Mouse (Mus musculus) A20 (cell line): ENCODE measurements around the gene Armc6.
A peak's percentile ranks its signal among the peaks of the same experiment; 100 is the strongest.
"Not testable (repeated sequence)": the region's sequence is repeated elsewhere in the genome, so short reads cannot be mapped to it uniquely, and the experiment has no call there.

ENCODE experiments used
- DNase-seq: peaks from one replicate; pipeline ENCODE4 v3.0.0-alpha.2; 2011; ENCODE audit warnings: low read depth, low spot score

Armc6 gene

DNA sequence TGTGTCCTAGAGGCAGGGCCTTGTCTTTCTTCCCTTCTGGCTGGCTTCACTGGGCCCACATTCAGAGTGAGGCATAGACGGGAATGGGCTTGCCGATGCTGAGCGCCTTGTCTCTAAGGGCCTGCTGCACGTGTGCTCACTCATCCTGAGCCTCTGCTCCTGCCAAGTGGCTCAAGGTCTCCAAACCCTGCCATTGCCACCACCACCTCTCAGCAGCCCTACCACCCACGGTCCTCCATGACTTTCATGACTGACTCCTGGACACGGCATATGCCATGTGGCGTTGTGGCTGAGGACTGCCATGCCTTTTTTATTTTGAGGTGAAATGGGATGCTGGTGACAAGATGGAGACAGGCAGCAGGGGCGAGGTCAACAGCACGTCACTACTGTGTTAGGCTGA, 3.4 kb downstream of the Armc6 start:
- DNase-seq = no peak

GRCm38 (mm10) chr8:70227997-70228396, 6.3 kb downstream of the Armc6 start:
- DNase-seq = no peak

DNA sequence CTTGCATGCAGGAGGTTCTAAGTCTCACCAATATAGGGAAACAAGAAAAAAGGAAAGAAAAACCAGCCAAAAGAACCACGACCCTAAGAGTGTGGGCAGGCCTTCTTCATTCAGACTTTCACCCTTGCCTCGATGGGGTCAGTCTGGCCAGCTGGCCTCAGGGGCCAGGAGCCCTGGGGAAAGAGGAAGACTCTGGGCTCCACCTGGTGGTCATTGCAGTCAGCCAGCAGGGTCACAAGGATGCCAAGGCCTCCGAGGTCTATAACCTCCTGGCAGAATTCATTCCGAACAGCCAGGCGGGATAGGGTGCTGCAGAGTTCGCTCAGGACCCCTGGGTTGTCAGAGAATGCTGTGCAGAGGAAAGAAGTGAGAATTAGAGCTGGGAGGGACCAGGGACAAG, 10.9 kb downstream of the Armc6 start:
- DNase-seq = peak; percentile 32

DNA sequence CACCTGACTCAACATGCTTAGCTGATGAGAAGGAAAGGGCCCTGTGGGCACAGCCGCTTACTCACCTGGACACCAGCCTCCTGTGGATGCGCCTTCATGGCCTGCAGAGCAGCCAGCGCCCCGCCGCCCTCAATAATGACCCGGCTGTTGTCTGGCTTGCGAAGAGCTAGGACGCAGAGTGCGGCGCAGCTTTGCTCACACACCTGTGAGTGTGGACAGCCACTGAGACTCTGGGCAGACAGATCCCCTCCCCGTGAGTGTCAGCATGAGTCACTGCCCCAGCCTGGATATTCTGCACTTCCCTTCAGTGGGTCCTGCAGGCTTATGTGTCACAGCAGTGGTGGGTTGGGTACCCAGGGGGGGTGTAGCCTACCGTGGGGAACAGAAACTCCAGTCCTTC, 12.2 kb downstream of the Armc6 start:
- peak; percentile 79 for DNase-seq

DNA sequence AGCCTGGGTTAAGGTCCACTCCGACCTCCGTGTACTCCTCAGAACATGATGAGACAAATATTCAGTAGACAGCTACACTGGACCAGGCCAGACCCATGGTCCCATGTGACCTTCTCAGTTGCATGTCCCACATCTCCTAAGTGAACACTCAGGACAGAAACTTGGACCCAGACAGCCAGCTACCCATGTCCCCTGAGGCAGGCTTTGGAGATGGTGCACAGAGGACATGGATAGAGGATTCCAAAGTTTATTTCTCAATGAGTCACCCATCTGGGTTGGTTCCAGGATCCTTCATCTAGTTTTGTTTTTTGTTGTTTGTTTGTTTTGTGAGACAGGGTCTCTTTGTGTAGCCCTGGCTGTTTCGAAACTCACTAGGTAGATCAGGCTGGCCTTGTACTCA, 13.4 kb downstream of the Armc6 start:
- no peak for DNase-seq

DNA sequence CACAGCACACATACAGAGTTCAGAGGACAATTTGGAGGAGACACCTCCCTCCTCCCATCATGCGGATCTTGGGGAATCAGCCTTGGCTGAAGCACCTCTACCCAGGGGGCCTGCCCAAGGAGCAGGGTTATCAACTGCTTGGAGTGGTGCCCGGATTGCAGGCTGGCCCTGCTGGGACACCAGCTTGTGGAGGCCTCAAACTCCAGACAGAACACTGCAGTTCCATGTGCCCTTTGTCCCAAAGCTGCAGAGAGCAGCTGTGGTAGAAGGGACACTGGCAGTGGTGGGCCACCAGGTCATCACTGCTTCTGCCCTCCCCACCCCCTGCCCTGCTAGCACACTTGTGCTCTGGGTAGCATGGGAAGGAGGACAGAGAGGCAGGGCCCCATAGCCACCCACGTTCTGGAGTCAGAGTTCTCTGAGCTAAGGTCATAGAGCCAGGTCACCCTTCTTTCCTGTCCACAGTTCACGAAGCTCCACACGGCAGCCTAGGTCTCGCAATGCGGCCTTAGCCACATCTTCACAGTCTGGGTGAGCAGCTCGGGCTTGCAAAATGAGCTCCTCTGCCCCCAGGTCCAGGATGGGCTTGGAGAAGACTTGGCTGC, 13.9 kb downstream of the Armc6 start:
- no peak for DNase-seq

DNA sequence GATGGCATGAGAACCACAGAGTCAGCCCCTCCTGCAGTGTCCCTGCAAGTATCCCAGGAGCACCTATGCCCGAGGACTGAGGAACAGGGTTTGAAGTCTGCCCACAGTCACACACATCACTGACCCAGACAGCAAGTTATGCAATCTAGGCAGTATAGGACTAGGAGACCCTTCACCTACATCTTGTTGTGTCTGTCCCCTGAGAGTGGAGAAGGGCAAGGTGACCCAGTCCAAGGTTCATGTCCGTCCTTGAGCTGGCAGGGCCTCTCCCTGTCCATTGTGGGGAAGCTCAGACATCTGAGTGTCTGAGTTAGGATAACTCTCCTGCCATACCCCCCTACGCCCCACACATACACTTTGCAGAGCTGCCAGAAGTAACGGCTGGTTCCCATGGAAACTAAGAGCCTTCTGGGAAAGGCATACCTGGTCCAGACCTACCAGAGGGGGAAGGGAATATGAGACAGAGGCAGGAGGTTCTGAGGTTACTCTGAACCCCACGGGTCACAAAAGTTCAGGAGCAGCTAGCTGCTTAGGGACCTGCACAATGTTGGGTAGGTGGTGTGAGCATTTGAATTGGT, 15.1 kb downstream of the Armc6 start:
- DNase-seq = no peak

GRCm38 (mm10) chr8:70217441-70217840, 16.8 kb downstream of the Armc6 start:
- DNase-seq = no peak

DNA sequence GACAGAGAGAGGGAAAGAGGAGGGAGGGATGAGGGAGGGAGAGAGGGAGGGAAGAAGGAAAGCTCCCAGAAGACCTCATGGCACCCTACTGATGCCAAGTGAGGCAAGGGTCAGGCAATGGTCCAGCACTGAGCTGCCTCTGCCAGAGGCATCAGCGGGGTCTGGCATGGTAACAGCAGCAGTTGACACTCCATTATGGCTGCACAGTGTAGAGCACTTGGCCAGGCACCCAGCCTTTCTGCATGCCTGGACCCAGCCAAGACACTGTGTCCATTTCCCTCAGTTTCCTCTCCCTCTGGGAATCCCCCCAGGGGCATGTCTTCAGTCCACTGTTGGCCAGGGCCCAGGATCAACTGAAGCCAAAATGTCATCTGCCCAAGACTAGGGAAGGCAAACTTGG, 17.7 kb downstream of the Armc6 start:
- DNase-seq = no peak

DNA sequence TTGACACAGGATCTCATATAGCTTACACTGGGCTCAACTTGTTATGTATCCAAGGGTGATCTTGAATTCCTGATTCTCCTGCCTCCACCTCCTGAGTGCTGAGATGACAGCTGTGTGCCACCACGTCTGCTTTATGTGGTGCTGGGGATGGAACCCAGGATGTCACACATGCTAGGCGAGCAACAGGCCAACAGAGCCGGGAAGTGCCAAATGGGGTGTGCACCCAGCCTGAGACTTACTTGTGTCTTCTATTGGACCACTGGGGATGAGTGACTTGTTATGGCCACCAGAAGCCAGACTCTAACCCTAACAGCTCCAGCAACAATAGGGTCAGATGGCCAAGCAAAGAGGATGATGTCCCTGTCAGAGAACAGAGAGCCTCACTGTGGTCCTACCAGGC, 18.1 kb downstream of the Armc6 start:
- DNase-seq = not testable (repeated sequence)

GRCm38 (mm10) chr8:70215092-70215491, 19.2 kb downstream of the Armc6 start:
- DNase-seq = no peak

DNA sequence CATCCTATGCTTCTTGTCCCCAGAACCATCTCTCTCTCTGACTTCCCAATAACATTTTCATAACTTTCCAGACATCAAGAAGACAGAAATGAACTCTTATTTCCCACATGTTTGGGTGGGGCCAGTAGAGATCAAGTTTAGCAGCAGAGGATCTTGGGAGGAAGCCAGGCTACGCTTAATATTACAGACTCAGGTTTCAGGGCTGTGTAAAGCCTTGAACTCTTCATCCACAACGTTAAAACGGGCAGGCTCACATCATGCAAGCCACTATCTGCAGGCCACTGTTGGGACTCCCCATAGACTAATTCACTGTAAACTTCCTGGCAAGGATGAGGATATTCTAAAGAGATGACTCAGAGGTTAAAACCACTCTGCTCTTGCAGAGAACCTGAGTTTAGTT, 19.9 kb downstream of the Armc6 start:
- no peak for DNase-seq

- DNase-seq = peak; percentile 100
These were observed 21.9 kb downstream of the Armc6 start, which contains the start of gene Slc25a42 for GRCm38 (mm10) chr8:70212112-70213055. TSS of gene Slc25a42 (minus strand) at chr8:70212305.

- no peak for DNase-seq
These were observed 22.5 kb downstream of the Armc6 start for GRCm38 (mm10) chr8:70211726-70212111.

DNA sequence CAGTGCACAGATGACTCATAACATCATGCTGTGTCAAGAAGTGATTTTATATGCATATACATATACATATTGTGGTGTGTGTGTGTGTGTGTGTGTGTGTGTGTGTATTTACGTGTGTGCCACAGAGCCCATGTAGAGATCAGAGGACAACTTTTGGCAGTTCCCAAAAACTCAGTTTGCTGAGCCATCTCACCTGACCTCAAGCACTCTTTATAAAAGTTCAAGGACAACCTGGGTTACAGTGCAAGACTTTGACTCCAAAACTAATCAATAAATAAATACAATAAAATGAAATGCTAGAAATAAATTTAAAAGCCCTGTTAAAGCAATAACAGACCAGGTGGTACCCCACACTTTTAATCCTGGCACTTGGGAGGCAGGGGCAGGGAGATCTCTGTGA, 23.0 kb downstream of the Armc6 start:
- DNase-seq = no peak

- DNase-seq = no peak
These were observed 23.7 kb downstream of the Armc6 start for GRCm38 (mm10) chr8:70210538-70210937.

- DNase-seq = no peak
These were observed 26.1 kb downstream of the Armc6 start for GRCm38 (mm10) chr8:70208130-70208529.

- DNase-seq = no peak
These were observed 29.5 kb downstream of the Armc6 start for GRCm38 (mm10) chr8:70204757-70205156.

DNA sequence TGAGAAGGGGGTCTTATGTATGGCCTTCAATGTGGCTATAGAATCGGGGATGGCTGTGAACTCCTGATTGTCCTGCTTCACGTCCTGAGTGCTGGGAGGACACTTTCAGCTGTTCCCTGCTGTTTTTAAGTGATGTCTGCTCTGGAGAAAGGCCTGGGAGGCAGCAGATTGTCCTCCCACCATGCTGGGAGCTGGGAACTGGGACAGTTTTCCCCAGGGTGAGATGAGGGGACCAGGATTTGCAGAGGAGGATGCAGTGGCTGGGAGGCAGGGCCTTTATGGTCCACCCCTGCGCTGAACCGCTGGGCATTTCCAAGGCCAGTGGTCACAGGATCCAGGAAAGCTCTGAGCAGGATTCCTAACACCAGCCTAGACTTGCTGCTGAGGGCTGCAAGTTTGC, 31.2 kb downstream of the Armc6 start:
- DNase-seq = no peak

GRCm38 (mm10) chr8:70201417-70201816, 32.8 kb downstream of the Armc6 start:
- DNase-seq = no peak

DNA sequence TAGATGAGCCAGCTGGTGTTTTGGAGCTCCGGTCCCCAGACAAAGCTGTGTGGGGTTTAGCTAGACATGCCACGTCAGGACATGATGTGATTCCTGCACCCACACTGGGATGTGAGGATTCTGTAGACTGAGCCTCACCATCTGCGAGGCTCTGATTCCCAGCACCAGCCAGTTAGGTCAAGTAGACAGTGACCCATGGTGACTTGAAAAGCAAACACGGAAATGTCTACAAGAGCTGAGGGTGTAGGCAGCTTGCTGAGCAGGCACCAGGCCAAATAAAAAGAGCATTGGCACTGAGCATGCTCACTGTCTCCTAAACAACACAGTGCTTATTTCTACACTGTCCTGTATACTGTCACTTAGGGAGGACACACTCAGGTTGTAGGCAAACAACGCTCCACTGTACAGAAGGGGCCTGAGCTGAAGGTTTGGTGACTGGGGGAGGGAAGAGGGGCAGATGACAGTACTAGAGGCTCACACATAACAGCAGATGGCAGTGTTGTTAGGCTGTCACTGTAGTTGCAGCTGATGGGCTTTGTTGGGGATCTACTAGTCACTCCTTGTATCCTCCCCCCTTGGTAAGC, 34.1 kb downstream of the Armc6 start:
- DNase-seq = peak; percentile 41

- DNase-seq = no peak
These were observed 36.7 kb downstream of the Armc6 start for GRCm38 (mm10) chr8:70197603-70198002.
